Mouse (Mus musculus) stomach, postnatal 0 days (tissue): ENCODE measurements around the gene Ywhae.

Source experiments
- CTCF ChIP-seq: IDR thresholded peaks from 2 replicates; pipeline ENCODE4 v1.5.1; 2016; ENCODE audit warnings: antibody characterized with exemption, low read depth, mild to moderate bottlenecking, moderate library complexity
- EP300 ChIP-seq: optimal IDR thresholded peaks from 2 replicates; pipeline ENCODE3; 2016; ENCODE audit warnings: antibody characterized with exemption

GRCm38 (mm10) chr11:75762708-75763107 is 30.0 kb downstream of the Ywhae start:
- TF ChIP-seq CTCF (no peak), EP300 (no peak)
